Mouse (Mus musculus) cerebellum, adult 9-10 months (tissue): ENCODE results near the gene Nhlh1.

Source experiments
- DNase-seq: peaks from one replicate; pipeline ENCODE4 v3.0.0; 2022

The Nhlh1 gene

DNA sequence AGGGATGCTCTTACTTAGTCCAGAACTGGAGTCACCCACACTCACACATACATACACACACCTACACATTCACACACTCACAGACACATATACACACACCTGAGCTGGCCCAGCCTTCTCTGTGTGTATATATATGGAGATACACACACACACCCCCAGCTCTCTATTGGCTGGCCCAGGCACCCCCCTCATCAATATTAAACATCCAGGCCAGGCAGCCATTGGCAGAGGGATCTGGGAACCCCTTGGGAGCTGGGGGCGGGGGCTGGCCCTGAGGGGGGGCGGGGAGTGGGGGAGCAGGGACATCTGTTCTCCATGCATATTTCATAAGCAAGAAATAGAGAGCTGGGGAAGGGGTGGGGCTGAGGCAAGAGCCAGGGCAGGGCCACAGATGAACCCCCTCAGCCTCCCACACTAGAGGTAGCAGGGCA, at the start of gene Nhlh1:
Gene Nhlh1, minus strand, starts transcription at position 83 of the 431 bp plus-strand sequence.
- DNase-seq: no peak

DNA sequence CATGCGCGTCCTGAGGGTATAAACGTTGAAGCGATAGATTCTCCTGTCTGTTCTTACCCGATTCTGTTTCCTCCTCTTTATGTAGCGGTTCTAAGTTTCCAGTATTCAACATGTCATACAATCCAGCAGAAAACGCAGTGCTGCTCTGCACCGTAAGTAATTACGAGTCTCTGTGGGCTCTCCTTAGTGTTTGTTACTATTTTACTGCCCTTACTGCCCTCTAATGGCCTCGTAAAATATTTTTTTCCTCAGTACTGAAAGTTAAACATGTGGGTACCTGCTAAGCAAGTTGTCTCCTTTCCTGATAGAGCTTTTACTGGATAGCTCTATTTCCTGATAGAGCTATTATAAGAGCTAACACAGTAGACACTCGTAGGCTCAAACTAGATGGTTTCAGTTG, 47.7 kb upstream of the Nhlh1 start:
- no peak for DNase-seq

GRCm38 (mm10) chr1:172103619-172104018, 46.2 kb upstream of the Nhlh1 start:
- no peak for DNase-seq

GRCm38 (mm10) chr1:172099325-172100033, 42.1 kb upstream of the Nhlh1 start:
- peak; percentile 36 for DNase-seq

DNA sequence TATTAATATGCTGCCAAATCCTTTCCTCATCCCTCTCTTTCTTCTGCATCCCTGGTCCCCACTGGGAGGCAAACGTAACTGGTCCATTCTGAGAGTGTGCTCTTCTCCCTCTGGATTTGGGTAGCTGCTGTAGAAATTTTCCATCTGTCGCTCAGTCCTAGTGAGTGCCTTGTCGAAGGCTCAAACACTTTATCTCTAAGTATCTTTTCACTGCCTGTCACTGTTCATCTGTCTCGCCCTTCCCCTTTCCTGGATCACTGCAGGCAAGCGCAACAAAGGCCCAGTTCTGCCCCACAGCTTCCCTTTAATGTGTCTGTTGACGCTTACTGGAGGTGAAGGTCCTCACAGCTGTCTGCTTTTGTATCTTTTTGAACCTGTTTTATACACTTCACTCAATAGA, 37.8 kb upstream of the Nhlh1 start:
- DNase-seq: no peak

DNA sequence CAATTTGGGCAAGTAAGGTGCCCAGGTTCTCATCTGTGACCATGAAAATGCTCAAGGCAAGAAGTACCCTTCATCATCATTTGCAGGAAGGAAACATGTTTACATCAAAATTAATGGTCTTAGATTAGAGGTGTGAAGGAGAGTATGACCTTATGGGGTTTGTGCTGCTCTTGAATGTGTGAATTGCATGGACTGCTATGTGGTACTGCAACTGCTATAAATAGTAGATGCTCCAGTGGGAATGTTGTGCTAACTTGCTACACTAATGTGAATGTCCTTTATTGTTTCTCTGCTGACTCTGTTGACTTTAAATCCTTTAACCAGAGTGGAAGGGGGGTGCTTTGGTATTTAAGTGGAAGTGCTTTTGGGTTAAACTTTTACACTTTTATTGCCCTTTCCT, 36.9 kb upstream of the Nhlh1 start:
- no peak for DNase-seq

- DNase-seq: no peak
Observed at GRCm38 (mm10) chr1:172093522-172093921, 36.1 kb upstream of the Nhlh1 start.

GRCm38 (mm10) chr1:172082899-172083445, 25.6 kb upstream of the Nhlh1 start:
- DNase-seq: no peak

GRCm38 (mm10) chr1:172082101-172082898, 24.9 kb upstream of the Nhlh1 start, which contains the start of the genes Copa and Ncstn:
Gene Copa, plus strand, starts transcription at chr1:172082529.
Gene Ncstn, minus strand, starts transcription at chr1:172082795.
- DNase-seq: peak; percentile 92

DNA sequence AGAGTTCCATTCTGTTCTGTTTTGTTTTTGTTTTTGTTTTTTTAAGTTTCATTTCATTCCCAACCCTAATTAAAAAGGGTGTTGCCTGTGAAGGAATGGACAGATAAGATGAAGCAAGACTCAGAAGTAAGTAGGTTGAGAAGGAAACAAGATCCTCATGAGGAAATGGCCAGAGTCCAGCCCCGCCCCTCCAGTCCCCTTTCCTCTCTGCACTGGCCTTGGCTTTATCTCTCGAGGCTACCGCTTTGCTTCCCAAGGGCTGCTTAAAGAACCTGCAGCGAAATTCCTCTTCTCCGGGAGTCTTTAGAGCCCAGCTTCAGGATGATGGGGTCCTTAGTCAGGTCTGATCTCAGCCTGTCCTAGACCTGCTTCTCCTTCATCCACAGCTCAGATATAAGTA, 20.6 kb upstream of the Nhlh1 start:
- no peak for DNase-seq

DNA sequence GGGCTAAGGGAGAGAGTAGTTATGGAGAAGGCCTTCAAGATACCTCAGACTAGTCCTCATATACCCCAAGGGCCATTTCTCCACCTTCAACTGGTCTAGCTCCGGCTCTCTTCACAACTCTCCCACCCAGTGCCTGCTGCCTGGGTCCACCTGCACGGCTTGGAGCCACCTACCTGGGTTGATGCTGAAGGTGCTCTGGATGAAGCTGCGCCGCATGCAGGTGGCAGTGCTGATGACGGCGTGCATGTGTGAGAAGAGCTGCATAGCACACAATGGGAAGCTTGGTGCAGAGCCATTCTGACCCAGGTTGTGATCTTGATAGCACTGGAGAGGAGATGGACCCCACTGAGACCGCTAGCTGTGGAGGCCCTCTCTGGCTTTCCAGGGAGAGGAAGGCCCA, 15.2 kb upstream of the Nhlh1 start:
- no peak for DNase-seq

DNA sequence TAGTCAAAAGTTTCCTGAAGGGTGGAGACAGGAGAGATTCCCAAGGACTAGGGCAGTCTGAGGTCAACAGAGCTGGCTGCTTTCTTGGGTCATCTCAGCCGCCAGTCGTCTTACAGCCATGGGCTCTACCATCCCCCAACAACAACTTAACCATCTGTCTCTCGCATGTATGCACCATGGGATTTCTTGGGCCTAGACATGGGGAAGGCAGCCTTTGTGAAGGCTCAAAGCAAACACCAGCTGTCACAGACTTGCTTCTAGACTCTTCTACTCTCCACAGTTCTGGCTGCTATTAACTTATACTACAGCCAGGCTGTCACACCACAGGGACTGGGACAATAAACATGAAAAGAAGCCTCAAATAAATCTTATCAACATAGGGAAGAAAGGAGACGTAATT, 14.2 kb upstream of the Nhlh1 start:
- no peak for DNase-seq

DNA sequence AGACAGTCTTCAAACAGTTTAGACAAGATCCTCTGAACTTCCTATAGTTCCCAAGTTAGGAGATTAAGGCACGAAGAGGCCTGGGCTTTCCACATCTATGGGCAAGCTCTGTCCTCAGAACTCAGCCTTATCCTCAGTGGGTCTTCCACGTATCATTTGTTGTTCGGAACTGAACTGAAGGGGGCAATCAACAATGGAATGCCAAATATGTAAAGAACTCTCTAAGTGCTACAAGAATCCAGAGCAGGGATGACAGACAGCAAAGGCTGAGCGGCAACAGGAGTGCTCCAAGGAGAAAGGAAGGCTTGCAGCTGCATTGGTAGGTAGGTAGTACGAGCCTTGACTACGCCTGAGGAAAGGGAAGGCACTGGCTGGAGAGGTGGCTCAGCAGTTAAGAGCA, 12.9 kb upstream of the Nhlh1 start:
- DNase-seq: no peak

- no peak for DNase-seq
Observed at GRCm38 (mm10) chr1:172064613-172065141, 7.3 kb upstream of the Nhlh1 start.

DNA sequence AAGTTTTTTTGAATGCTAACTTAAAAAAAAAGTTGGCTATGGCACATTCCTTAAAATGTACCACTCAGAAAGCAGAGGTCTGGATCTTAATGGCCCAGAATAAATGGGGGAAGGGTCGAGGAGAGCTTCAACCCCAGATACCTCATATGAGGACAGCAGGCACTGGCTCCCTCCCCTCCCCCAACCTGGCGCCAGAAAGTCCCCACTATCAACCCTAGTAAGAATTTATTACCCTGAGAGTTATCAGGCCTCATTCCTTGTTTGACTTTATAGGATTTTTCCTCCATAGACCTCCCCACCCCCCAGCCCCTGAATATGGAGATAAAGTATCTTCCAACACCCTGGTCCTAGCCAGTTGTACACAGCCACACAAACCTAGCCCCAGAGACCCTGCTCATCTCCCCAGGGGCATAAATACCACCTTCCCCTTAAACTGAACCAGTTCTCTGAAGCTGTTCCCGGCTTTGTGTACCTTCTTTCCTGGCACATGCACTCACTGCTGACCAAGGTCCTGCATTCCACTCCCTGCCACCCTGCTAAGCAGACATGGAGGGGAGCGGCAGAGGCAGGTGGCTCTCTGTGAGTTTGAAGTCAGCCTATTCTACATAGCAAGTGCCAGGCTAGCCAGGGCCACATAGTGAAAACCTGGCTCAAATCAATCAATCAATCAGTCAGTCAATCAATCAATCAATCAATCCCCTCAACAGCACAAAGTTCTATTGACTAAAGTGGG, 6.1 kb upstream of the Nhlh1 start:
- no peak for DNase-seq

DNA sequence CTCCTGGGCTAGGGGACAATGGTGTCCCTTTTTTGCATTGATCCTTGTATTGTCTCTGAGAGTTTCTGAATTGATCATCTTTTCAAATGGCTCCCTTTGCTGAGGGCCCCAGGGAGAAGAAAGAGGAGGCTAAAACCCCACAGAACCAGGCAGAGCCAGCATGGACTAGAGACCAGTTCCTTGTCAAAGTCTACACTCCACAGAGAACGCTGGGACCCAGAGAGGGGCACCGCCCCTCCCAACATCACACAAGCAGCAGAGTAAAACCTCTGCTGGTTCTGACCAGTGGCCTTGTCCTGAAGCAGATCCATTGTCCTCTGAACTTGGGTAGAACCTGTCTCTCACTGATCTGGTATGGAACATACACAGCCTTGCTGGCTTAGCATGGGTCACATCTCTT, 4.7 kb upstream of the Nhlh1 start:
- no peak for DNase-seq

- DNase-seq: no peak
Observed at GRCm38 (mm10) chr1:172061217-172061616, 3.8 kb upstream of the Nhlh1 start.

DNA sequence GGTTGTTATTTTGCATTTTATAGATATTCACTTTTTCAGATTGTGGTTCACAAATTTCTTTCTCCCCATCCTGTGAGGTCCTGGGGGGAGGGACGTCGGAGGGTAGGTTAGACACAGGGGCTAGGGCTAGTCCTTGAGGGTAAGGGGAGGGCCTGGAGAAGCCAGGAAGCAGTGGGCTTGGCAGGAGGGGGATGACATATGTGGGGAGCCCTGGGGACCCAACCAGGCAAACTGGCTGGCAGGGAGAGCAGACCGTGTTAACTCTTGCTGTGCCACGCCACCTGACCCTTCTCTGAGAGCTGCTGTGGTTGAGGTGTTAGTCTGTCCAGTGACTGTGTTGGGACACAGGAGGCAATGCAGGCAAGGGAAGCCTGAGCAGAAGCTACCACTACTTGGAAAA, 3.3 kb upstream of the Nhlh1 start:
- DNase-seq: no peak

GRCm38 (mm10) chr1:172058874-172059273, 1.5 kb upstream of the Nhlh1 start:
- no peak for DNase-seq

- no peak for DNase-seq
Observed at GRCm38 (mm10) chr1:172058321-172058720, 948 bp upstream of the Nhlh1 start.

GRCm38 (mm10) chr1:172056251-172056650, 1.1 kb downstream of the Nhlh1 start:
- DNase-seq: no peak

DNA sequence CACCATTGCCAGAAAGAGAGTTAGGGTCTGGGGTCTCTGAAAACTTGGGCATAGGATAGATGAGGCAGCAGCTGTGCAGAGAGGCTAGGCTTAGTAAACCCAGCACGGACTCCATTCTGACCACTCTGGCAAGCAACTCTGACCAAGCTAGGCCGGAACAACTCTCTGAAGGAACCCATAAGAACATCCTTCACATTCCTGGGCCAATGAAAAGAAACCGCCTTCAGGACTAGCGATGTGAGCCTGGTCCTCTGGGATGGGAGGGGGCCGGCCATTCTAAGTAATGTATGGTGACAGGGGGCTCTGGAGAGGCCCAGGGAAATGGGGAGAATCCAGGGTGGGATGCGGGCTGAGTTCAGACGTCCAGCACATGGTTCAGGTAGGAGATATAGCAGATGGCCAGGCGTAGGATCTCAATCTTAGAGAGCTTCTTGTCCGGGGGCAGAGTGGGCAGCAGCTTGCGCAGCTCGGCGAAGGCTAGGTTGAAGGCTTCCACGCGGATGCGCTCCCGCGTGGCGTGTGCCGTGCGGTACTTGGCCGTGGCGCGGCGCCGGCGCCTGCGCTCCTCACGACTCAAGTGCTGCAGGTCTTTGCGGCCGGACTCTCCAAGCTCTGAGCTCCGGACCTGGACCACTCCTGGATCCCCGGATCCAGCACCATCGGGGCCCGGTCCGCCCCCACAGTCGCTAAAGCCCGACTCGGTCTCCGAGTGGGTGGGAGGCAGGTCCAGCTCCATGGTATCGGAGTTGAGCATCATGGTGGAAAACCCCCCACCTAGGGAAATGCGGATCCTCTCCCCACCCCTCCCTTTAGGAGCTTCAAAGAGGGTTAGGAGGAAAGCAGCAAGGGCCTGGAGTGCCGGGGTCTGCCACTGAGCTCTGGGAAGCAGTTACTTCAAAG, 3.6 kb downstream of the Nhlh1 start:
- DNase-seq: peak; percentile 18
